Mouse (Mus musculus) regulatory T cell (primary cell): Measurements from ENCODE around the gene Atoh7.

ENCODE experiments used
- in situ Hi-C: fragments of 300-600 bp; cut with MboI, MseI; formaldehyde crosslinking; loops from one replicate; pipeline ENCODE4 v1.15.1; 2025; ENCODE audit warnings: high pct_unique_total_duplicates

The Atoh7 gene

GRCm38 (mm10) chr10:63142660-63143059 lies 43.2 kb downstream of the Atoh7 start:
- in situ Hi-C loops, result no loop called here
